Mouse (Mus musculus) liver, embryonic 11.5 days (tissue): ENCODE data around the gene Kctd12. TPM values are rescaled to one million over a fixed set of nuclear protein-coding genes. Genes with fewer than 3 reads are reported as not detected.
A peak's percentile ranks its signal among the peaks of the same experiment; 100 is the strongest.

Experiments
- ATAC-seq: fragments of 200-750 bp; cut with Nextera tagmentation; replicated peaks from 2 replicates; pipeline ENCODE4 v1.8.0; 2017; ENCODE audit warnings: moderate number of reproducible peaks, mild to moderate bottlenecking, moderate TSS enrichment, moderate library complexity; ENCODE audit not compliant: low FRiP score
- DNase-seq: peaks from one replicate; pipeline ENCODE4 v3.0.0-alpha.2; 2017; ENCODE audit warnings: low spot score
- H3K27ac ChIP-seq: fragments of 300-500 bp; sonication (generic); 2 replicates; pipeline ENCODE4 v1.5.1; 2014; ENCODE audit warnings: mild to moderate bottlenecking, low read depth, low read length, control low read depth
- H3K27me3 ChIP-seq: fragments of 300-500 bp; sonication (generic); replicated peaks from 2 replicates; pipeline ENCODE4 v1.6.1; 2014; ENCODE audit warnings: low read length, mixed read lengths; ENCODE audit not compliant: control insufficient read depth, insufficient read depth
- H3K36me3 ChIP-seq: fragments of 300-500 bp; sonication (generic); 2 replicates; pipeline ENCODE4 v1.6.1; 2014; ENCODE audit warnings: mild to moderate bottlenecking, low read length, moderate library complexity, mixed read lengths; ENCODE audit not compliant: control insufficient read depth, insufficient read depth
- H3K4me1 ChIP-seq: fragments of 300-500 bp; sonication (generic); replicated peaks from 2 replicates; pipeline ENCODE4 v1.6.1; 2014; ENCODE audit warnings: low read length, mixed read lengths; ENCODE audit not compliant: control insufficient read depth, insufficient read depth
- H3K4me2 ChIP-seq: fragments of 300-500 bp; sonication (generic); 2 replicates; pipeline ENCODE4 v1.6.1; 2014; ENCODE audit warnings: mild to moderate bottlenecking, control low read depth, moderate library complexity
- H3K4me3 ChIP-seq: fragments of 300-500 bp; sonication (generic); 2 replicates; pipeline ENCODE4 v1.5.1; 2014; ENCODE audit warnings: low read depth, low read length, control low read depth
- H3K9ac ChIP-seq: fragments of 300-500 bp; sonication (generic); 2 replicates; pipeline ENCODE4 v1.6.1; 2014; ENCODE audit warnings: low read depth, low read length, control low read depth
- H3K9me3 ChIP-seq: fragments of 300-500 bp; sonication (generic); 2 replicates; pipeline ENCODE4 v1.6.1; 2016; ENCODE audit warnings: low read length, inconsistent platforms, mixed read lengths; ENCODE audit not compliant: control insufficient read depth
- WGBS: fragments of 180-500 bp; shearing (Covaris S2); extraction: QIAGEN DNeasy Blood & Tissue Kit; methylation state at CpG from one replicate; pipeline ENCODE4 v1.1.7; 2014; 5-methylcytosine and 5-hydroxymethylcytosine counted together
- polyA plus RNA-seq: library from polyadenylated mRNA; unstranded; fragments of >200 nt; fragmentation: Nextera tagmentation; extraction: Ambion mirVana; gene quantifications from 2 replicates; pipeline ENCODE4 v1.2.1, GENCODE M21; 2014

The Kctd12 gene
- polyA plus RNA-seq, result 5.8 TPM in 2 replicates

DNA sequence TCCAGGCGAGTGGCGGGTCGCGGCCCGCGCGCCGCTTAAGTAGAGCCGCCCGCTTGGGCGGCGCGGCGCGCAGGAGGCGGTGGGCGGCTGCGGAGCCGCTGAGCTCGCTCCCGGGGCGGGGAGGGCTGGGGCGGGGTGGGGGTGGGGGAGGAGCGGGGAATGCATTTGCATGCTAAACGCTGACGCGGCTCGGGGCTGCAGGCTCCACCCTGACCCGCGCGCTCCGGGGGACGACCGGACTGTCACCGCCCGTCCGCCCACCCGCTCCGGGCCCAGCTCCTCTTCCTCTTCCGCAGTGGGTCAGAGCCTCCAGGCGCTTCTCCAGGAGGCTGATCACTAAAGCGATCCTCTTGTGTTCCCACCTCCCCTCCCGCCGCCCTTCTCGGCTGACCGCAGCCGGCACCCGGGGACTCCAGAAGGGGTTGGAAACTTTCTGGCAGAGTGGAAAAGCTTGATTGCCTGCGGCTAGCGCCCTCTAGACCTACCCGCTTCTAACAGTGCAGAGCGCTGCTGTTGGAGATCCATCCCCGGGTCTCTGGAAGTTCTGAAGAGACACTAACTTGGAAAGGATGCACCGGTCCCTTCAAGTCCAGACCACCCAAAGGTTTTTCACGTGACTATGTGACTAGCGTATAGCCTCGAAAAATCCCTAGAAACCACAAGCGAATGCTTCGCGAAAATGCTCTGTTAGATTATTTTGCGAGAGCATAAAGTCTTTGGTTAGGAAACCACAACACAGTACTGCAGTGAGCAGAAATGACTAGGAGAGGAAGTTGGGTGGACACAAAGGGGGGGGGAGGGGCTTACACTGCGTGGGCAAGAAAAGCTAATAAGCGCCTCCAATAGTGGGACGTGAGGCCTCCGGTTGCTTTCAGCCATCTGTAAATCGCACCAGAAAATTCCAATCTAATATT lies at the start of gene Kctd12:
Kctd12 (minus strand) TSS at position 11 of the 914 bp plus-strand sequence.
- Histone ChIP-seq H3K4me2 (peak within 1 kb of the TSS; percentile 96), H3K27ac (peak within 1 kb of the TSS; percentile 47), H3K4me1 (peaks cover 3% of the 10 kb centered on the region; the same call in 1 of the 2 replicates), H3K9ac (peak within 1 kb of the TSS; percentile 68), H3K36me3 (no peaks in the 10 kb centered on the region), H3K9me3 (no peaks in the 10 kb centered on the region), H3K27me3 (peaks cover 11% of the 10 kb centered on the region; the same call in 1 of the 2 replicates), H3K4me3 (peak within 1 kb of the TSS; percentile 69)
- 3% methylated on average over 43 of the region's 66 CpGs for WGBS
- ATAC-seq (peak; percentile 89), DNase-seq (peak; percentile 86)

DNA sequence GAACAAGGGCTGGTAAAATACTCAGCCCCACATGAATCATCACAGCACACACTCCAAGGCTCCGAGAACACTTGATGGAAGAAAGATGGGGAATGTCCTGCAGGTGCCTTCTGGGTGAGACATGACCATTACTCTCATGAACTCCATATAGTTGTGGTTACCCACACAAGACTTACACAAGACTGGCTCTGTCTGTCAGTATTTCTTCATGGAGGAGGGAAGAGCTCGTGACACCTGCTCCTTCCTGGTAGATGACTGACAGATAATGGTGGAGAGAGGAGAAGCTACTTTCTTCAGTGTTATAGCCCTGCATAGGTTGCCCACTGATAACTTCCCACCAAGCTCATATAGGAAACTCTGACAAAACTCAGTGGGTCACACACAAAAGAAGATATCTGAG lies 46.8 kb upstream of the Kctd12 start:
- no peaks in the 10 kb centered on the region for H3K9me3 ChIP-seq
- H3K4me1 ChIP-seq, result no peaks in the 10 kb centered on the region
- 64% methylated on average over 2 of the region's 2 CpGs for WGBS
- no peak overlapping the region for H3K27ac ChIP-seq
- H3K9ac ChIP-seq, result no peak overlapping the region
- H3K27me3 ChIP-seq, result no peaks in the 10 kb centered on the region
- no peak overlapping the region for H3K4me2 ChIP-seq
- no peak overlapping the region for H3K4me3 ChIP-seq
- H3K36me3 ChIP-seq, result no peaks in the 10 kb centered on the region
- no peak for ATAC-seq
- DNase-seq, result no peak

DNA sequence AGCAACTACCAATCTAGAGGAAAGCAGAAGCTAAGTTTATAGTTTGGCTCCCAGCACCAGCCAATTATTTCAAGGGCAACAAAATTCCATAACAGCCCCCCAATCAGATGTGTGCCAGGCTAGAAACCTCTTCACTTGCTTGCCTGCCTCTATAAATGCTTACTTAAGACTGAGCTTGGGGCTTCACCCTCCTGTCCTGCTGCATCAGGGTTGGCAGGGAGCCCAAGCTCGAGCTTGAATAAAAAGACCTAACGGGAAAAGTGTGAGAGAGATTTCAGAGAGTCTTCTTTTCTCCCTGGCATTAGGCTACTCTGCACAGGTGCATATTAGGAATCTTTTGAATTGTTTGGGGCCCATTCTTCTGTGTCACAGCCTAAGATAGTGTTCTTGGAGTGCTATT lies 37.6 kb upstream of the Kctd12 start:
- 78% methylated on average over 2 of the region's 2 CpGs for WGBS
- no peak overlapping the region for H3K4me3 ChIP-seq
- no peaks in the 10 kb centered on the region for H3K4me1 ChIP-seq
- no peak for ATAC-seq
- H3K4me2 ChIP-seq, result no peak overlapping the region
- H3K36me3 ChIP-seq, result no peaks in the 10 kb centered on the region
- no peak for DNase-seq
- no peaks in the 10 kb centered on the region for H3K9me3 ChIP-seq
- H3K9ac ChIP-seq, result no peak overlapping the region
- H3K27me3 ChIP-seq, result no peaks in the 10 kb centered on the region
- no peak overlapping the region for H3K27ac ChIP-seq

DNA sequence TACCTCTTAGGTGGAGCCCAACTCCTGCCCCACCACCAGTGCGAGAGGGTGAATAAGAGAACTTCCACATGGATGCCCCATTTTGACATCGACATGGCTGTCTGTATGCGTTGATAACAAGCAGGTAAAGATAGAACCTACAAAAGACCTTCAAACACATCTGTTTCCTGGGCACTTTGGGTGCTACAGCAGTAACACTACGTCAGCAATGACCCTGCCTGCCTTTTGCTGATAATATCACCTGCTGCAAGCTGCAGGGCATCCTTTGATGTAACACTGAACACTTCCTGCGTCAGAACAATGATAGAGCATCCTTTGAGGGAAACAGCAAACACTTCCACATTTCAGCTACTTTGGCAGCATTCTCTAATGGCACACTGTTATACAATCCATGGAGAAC lies 34.6 kb upstream of the Kctd12 start:
- Histone ChIP-seq H3K36me3 (no peaks in the 10 kb centered on the region), H3K4me2 (no peak overlapping the region), H3K9ac (no peak overlapping the region), H3K4me1 (no peaks in the 10 kb centered on the region; the same call in 1 of the 2 replicates), H3K9me3 (no peaks in the 10 kb centered on the region), H3K27me3 (no peaks in the 10 kb centered on the region), H3K27ac (no peak overlapping the region), H3K4me3 (no peak overlapping the region)
- ATAC-seq (no peak), DNase-seq (no peak)
- 41% methylated on average over 5 of the region's 5 CpGs for WGBS

GRCm38 (mm10) chr14:103012563-103013150 lies 30.2 kb upstream of the Kctd12 start:
- 20% methylated on average over 4 of the region's 4 CpGs for WGBS
- Histone ChIP-seq H3K27ac (no peak overlapping the region), H3K36me3 (no peaks in the 10 kb centered on the region), H3K9ac (no peak overlapping the region), H3K4me1 (no peaks in the 10 kb centered on the region; the same call in 1 of the 2 replicates), H3K4me2 (peak overlapping the region; percentile 20; the same call in 1 of the 2 replicates), H3K9me3 (no peaks in the 10 kb centered on the region), H3K4me3 (no peak overlapping the region), H3K27me3 (no peaks in the 10 kb centered on the region)
- peak; percentile 88 for ATAC-seq
- no peak for DNase-seq

GRCm38 (mm10) chr14:103011782-103012181 lies 29.3 kb upstream of the Kctd12 start:
- no peaks in the 10 kb centered on the region; the same call in 1 of the 2 replicates for H3K4me1 ChIP-seq
- no peaks in the 10 kb centered on the region for H3K27me3 ChIP-seq
- H3K9me3 ChIP-seq, result no peaks in the 10 kb centered on the region
- H3K27ac ChIP-seq, result no peak overlapping the region
- H3K9ac ChIP-seq, result no peak overlapping the region
- 22% methylated on average over 5 of the region's 5 CpGs for WGBS
- H3K4me2 ChIP-seq, result no peak overlapping the region
- H3K4me3 ChIP-seq, result no peak overlapping the region
- ATAC-seq, result no peak
- H3K36me3 ChIP-seq, result no peaks in the 10 kb centered on the region
- DNase-seq, result no peak

- H3K9ac ChIP-seq, result no peak overlapping the region
- no peak overlapping the region for H3K27ac ChIP-seq
- DNase-seq (no peak), ATAC-seq (no peak)
- H3K27me3 ChIP-seq, result no peaks in the 10 kb centered on the region
- no peaks in the 10 kb centered on the region; the same call in 1 of the 2 replicates for H3K4me1 ChIP-seq
- no peaks in the 10 kb centered on the region for H3K36me3 ChIP-seq
- no peak overlapping the region for H3K4me3 ChIP-seq
- no peaks in the 10 kb centered on the region for H3K9me3 ChIP-seq
- WGBS, result 54% methylated on average over 4 of the region's 4 CpGs
- no peak overlapping the region for H3K4me2 ChIP-seq
These were observed 25.3 kb upstream of the Kctd12 start for GRCm38 (mm10) chr14:103007737-103008136.

DNA sequence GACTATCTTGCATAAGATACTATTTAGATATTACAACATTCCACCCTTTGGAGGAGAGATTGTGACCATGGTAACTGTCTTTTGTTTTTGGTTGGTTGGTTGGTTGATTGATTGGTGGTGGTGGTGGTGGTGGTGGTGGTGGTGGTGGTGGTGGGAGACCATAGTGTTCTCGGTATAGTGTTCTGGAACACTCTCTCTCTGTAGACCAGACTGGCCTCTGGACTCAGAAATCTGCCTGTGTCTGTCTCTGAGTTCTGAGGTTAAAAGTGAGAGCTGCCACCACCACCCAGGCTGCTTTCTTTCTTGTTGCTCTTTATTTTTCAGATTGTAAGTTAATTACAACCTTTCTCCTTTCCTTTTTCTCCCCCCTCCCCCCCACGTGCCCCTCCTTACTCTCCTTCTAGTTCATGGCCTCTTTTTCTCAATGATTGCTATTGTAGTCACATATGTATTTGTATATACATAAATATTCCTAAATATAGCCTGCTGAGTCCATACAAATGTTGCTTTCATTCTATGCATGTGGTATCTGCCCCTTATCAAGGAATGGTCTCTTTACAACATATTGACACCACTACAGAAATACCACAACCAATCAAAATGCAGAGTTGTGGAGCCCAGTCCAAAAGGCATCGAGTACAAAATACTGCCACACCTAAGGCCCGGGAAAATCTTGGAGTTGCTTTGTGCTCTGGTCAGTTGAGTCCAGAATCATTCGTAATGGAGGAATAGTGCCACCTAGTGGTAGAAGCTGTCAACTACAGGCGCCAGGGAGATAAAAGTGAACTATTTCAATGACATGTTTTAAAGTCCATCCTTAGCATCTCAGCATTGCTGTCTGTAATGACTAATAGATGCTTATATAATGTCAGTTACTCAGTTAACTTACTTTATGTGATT lies 12.5 kb upstream of the Kctd12 start:
- no peak overlapping the region for H3K9ac ChIP-seq
- no peaks in the 10 kb centered on the region for H3K36me3 ChIP-seq
- WGBS, result 20% methylated on average over 6 of the region's 6 CpGs
- no peak overlapping the region for H3K4me3 ChIP-seq
- no peaks in the 10 kb centered on the region for H3K27me3 ChIP-seq
- H3K27ac ChIP-seq, result no peak overlapping the region
- H3K9me3 ChIP-seq, result no peaks in the 10 kb centered on the region
- no peaks in the 10 kb centered on the region for H3K4me1 ChIP-seq
- ATAC-seq (peak; percentile 54; the same call in 1 of the 2 replicates), DNase-seq (peak; percentile 69)
- H3K4me2 ChIP-seq, result no peak overlapping the region
